Mouse (Mus musculus): ENCODE measurements around the gene Lpar1.

GRCm38 (mm10) chr4:58521137-58521536, 32.6 kb downstream of the Lpar1 start:
- TF ChIP-seq CTCF (IDR thresholded peaks at IDR 0.05; ENCODE audit: low read depth) (no peak), EP300 (IDR thresholded peaks at IDR 0.05; ENCODE audit: low read depth) (no peak)
